Mouse (Mus musculus) ES-Bruce4 (cell line): ENCODE results near the gene D630045J12Rik. TPM values are rescaled to one million over a fixed set of nuclear protein-coding genes. Genes with fewer than 3 reads are reported as not detected.

Experiments
- H3K27ac ChIP-seq: 2 replicates; pipeline ENCODE4 v1.5.1; 2012; ENCODE audit warnings: low read length, inconsistent platforms; ENCODE audit not compliant: insufficient read depth
- H3K27me3 ChIP-seq: 2 replicates; pipeline ENCODE4 v1.6.1; 2012; ENCODE audit warnings: mild to moderate bottlenecking, low read length, inconsistent platforms; ENCODE audit not compliant: control insufficient read depth, poor library complexity, insufficient read depth, severe bottlenecking
- H3K36me3 ChIP-seq: 2 replicates; pipeline ENCODE4 v1.6.1; 2012; ENCODE audit warnings: inconsistent platforms, mild to moderate bottlenecking, low read length, moderate library complexity; ENCODE audit not compliant: control insufficient read depth, poor library complexity, insufficient read depth, severe bottlenecking
- H3K4me1 ChIP-seq: one replicate; pipeline ENCODE4 v1.8.1; 2011; ENCODE audit warnings: low read length; ENCODE audit not compliant: control insufficient read depth, insufficient read depth
- H3K4me3 ChIP-seq: 2 replicates; pipeline ENCODE4 v1.5.1; 2011; ENCODE audit warnings: low read depth, mild to moderate bottlenecking, low read length
- H3K9ac ChIP-seq: 2 replicates; pipeline ENCODE4 v1.6.1; 2012; ENCODE audit warnings: low read depth, mild to moderate bottlenecking, inconsistent platforms; ENCODE audit not compliant: poor library complexity, severe bottlenecking
- H3K9me3 ChIP-seq: replicated peaks from 2 replicates; pipeline ENCODE4 v1.6.1; 2012; ENCODE audit warnings: mild to moderate bottlenecking, low read length, inconsistent platforms; ENCODE audit not compliant: control insufficient read depth, poor library complexity, insufficient read depth, severe bottlenecking
- CTCF ChIP-seq: IDR thresholded peaks from one replicate; pipeline ENCODE4 v1.8.1; 2011; ENCODE audit warnings: low read depth, low read length
- EP300 ChIP-seq: IDR thresholded peaks from 2 replicates; pipeline ENCODE4 v1.6.1; 2011; ENCODE audit warnings: low read depth, low read length; ENCODE audit not compliant: insufficient read depth
- POLR2A ChIP-seq: IDR thresholded peaks from one replicate; pipeline ENCODE4 v1.8.1; 2011; ENCODE audit warnings: low read length; ENCODE audit not compliant: insufficient read depth
- polyA plus RNA-seq: library from polyadenylated mRNA; stranded (reverse); fragments of >200 nt; gene quantifications from 2 replicates; pipeline ENCODE4 v1.2.4, GENCODE M21; 2011; ENCODE audit warnings: low read depth; ENCODE audit not compliant: missing spikeins, insufficient read depth, insufficient read length

D630045J12Rik gene
- polyA plus RNA-seq, 1 experiment, result 8.3 TPM

- no peak overlapping the region for H3K4me3 ChIP-seq
- H3K9me3 ChIP-seq, result no peaks in the 10 kb centered on the region
- no peaks in the 10 kb centered on the region for H3K4me1 ChIP-seq
- no peak for TF ChIP-seq EP300
- no peak for TF ChIP-seq POLR2A
- TF ChIP-seq CTCF, result no peak
- H3K27ac ChIP-seq, result no peak overlapping the region
- H3K36me3 ChIP-seq, result no peaks in the 10 kb centered on the region
- H3K27me3 ChIP-seq, result peaks cover 1% of the 10 kb centered on the region
- H3K9ac ChIP-seq, result no peak overlapping the region
Measured at GRCm38 (mm10) chr6:38256793-38257192, 3.0 kb upstream of the D630045J12Rik start.

- Histone ChIP-seq H3K27ac (no peak overlapping the region), H3K27me3 (peaks cover 1% of the 10 kb centered on the region), H3K4me3 (no peak overlapping the region), H3K4me1 (no peaks in the 10 kb centered on the region), H3K9me3 (no peaks in the 10 kb centered on the region), H3K9ac (no peak overlapping the region), H3K36me3 (no peaks in the 10 kb centered on the region)
- TF ChIP-seq EP300 (no peak), CTCF (no peak), POLR2A (no peak)
Measured at GRCm38 (mm10) chr6:38255794-38256193, 2.0 kb upstream of the D630045J12Rik start.

- H3K9ac ChIP-seq, result peak overlapping the region; percentile 98
- peaks cover 1% of the 10 kb centered on the region; the same call in 1 of the 2 replicates for H3K27me3 ChIP-seq
- peak overlapping the region; percentile 88 for H3K4me3 ChIP-seq
- H3K27ac ChIP-seq, result no peak overlapping the region
- H3K9me3 ChIP-seq, result no peaks in the 10 kb centered on the region
- no peaks in the 10 kb centered on the region for H3K4me1 ChIP-seq
- no peak for TF ChIP-seq EP300
- H3K36me3 ChIP-seq, result no peaks in the 10 kb centered on the region
Measured at GRCm38 (mm10) chr6:38252766-38253735, 758 bp downstream of the D630045J12Rik start.

GRCm38 (mm10) chr6:38252139-38252538 is 1.7 kb downstream of the D630045J12Rik start:
- no peak for TF ChIP-seq CTCF
- TF ChIP-seq POLR2A, result no peak
- no peak for TF ChIP-seq EP300
- Histone ChIP-seq H3K4me1 (no peaks in the 10 kb centered on the region), H3K9me3 (no peaks in the 10 kb centered on the region), H3K27ac (no peak overlapping the region), H3K9ac (no peak overlapping the region), H3K36me3 (no peaks in the 10 kb centered on the region), H3K27me3 (peaks cover 1% of the 10 kb centered on the region; the same call in 1 of the 2 replicates), H3K4me3 (no peak overlapping the region)

- TF ChIP-seq EP300, result no peak
- no peak for TF ChIP-seq POLR2A
- TF ChIP-seq CTCF, result no peak
- Histone ChIP-seq H3K9ac (no peak overlapping the region), H3K27me3 (peaks cover 1% of the 10 kb centered on the region; the same call in 1 of the 2 replicates), H3K4me3 (no peak overlapping the region), H3K36me3 (no peaks in the 10 kb centered on the region), H3K4me1 (no peaks in the 10 kb centered on the region), H3K27ac (no peak overlapping the region), H3K9me3 (no peaks in the 10 kb centered on the region)
Measured at GRCm38 (mm10) chr6:38251464-38251863, 2.3 kb downstream of the D630045J12Rik start.

- H3K36me3 ChIP-seq, result no peaks in the 10 kb centered on the region
- no peaks in the 10 kb centered on the region for H3K4me1 ChIP-seq
- no peak for TF ChIP-seq EP300
- TF ChIP-seq POLR2A, result no peak
- no peak for TF ChIP-seq CTCF
- no peak overlapping the region for H3K9ac ChIP-seq
- H3K4me3 ChIP-seq, result no peak overlapping the region
- no peaks in the 10 kb centered on the region for H3K27me3 ChIP-seq
- H3K27ac ChIP-seq, result no peak overlapping the region
- no peaks in the 10 kb centered on the region for H3K9me3 ChIP-seq
Measured at GRCm38 (mm10) chr6:38247362-38247761, 6.4 kb downstream of the D630045J12Rik start.
